Mouse (Mus musculus) lung, postnatal 0 days (tissue): ENCODE results near the gene Wee2. TPM values are rescaled to one million over a fixed set of nuclear protein-coding genes. Genes with fewer than 3 reads are reported as not detected.

Experiments
- ATAC-seq: fragments of 200-750 bp; cut with Nextera tagmentation; 2 replicates; pipeline ENCODE4 v1.8.0; 2017; ENCODE audit warnings: moderate library complexity
- DNase-seq: peaks from one replicate; pipeline ENCODE4 v3.0.0-alpha.2; 2016; ENCODE audit warnings: low spot score
- H3K27ac ChIP-seq: fragments of 300-500 bp; sonication (generic); 2 replicates; pipeline ENCODE4 v1.5.1; 2014; ENCODE audit warnings: antibody characterized with exemption, mild to moderate bottlenecking, low read length, mixed read lengths
- H3K27me3 ChIP-seq: fragments of 300-500 bp; sonication (generic); replicated peaks from 2 replicates; pipeline ENCODE4 v1.6.1; 2014; ENCODE audit warnings: low read length, mixed read lengths; ENCODE audit not compliant: insufficient read depth
- H3K36me3 ChIP-seq: fragments of 300-500 bp; sonication (generic); 2 replicates; pipeline ENCODE4 v1.6.1; 2014; ENCODE audit warnings: low read length, mixed read lengths; ENCODE audit not compliant: insufficient read depth
- H3K4me1 ChIP-seq: fragments of 300-500 bp; sonication (generic); 2 replicates; pipeline ENCODE4 v1.6.1; 2014; ENCODE audit warnings: antibody characterized with exemption, low read depth, low read length, mixed read lengths; ENCODE audit not compliant: insufficient read depth
- H3K4me2 ChIP-seq: fragments of 300-500 bp; sonication (generic); replicated peaks from 2 replicates; pipeline ENCODE4 v1.6.1; 2014; ENCODE audit warnings: low read depth, mild to moderate bottlenecking, low read length, moderate library complexity, mixed read lengths
- H3K4me3 ChIP-seq: fragments of 300-500 bp; sonication (generic); 2 replicates; pipeline ENCODE4 v1.5.1; 2014; ENCODE audit warnings: low read depth, low read length
- H3K9ac ChIP-seq: fragments of 300-500 bp; sonication (generic); replicated peaks from 2 replicates; pipeline ENCODE4 v1.6.1; 2014; ENCODE audit warnings: low read depth, mild to moderate bottlenecking
- H3K9me3 ChIP-seq: fragments of 300-500 bp; sonication (generic); 2 replicates; pipeline ENCODE4 v1.6.1; 2016; ENCODE audit warnings: low read length, mixed read lengths
- CTCF ChIP-seq: IDR thresholded peaks from 2 replicates; pipeline ENCODE4 v1.5.1; 2016; ENCODE audit warnings: antibody characterized with exemption, mild to moderate bottlenecking
- EP300 ChIP-seq: IDR thresholded peaks from 2 replicates; pipeline ENCODE4 v1.6.1; 2016; ENCODE audit warnings: antibody characterized with exemption, mild to moderate bottlenecking, control low read depth
- WGBS: fragments of 180-500 bp; shearing (Covaris S2); extraction: QIAGEN DNeasy Blood & Tissue Kit; methylation state at CpG from one replicate; pipeline ENCODE4 v1.1.7; 2014; 5-methylcytosine and 5-hydroxymethylcytosine counted together
- polyA plus RNA-seq: library from polyadenylated mRNA; unstranded; fragments of >200 nt; fragmentation: Nextera tagmentation; extraction: Ambion mirVana; gene quantifications from 2 replicates; pipeline ENCODE4 v1.2.1, GENCODE M21; 2015

Wee2 gene
- polyA plus RNA-seq = not detected in 2 replicates

- no peak within 1 kb of the TSS for H3K4me2 ChIP-seq
- no peaks in the 10 kb centered on the region for H3K4me1 ChIP-seq
- TF ChIP-seq CTCF = no peak
- no peak for TF ChIP-seq EP300
- no peaks in the 10 kb centered on the region for H3K36me3 ChIP-seq
- ATAC-seq (no peak), DNase-seq (no peak)
- no peaks in the 10 kb centered on the region for H3K9me3 ChIP-seq
- no peaks in the 10 kb centered on the region for H3K27me3 ChIP-seq
- no peak within 1 kb of the TSS for H3K27ac ChIP-seq
- H3K9ac ChIP-seq = no peak within 1 kb of the TSS
- no peak within 1 kb of the TSS for H3K4me3 ChIP-seq
- WGBS = 52% methylated on average over 5 of the region's 5 CpGs
Measured at GRCm38 (mm10) chr6:40438936-40439335, at the start of gene Wee2. Gene Wee2, plus strand, starts transcription at chr6:40439088.

- TF ChIP-seq EP300 = no peak
- peak; percentile 34 for TF ChIP-seq CTCF
- Histone ChIP-seq H3K4me1 (no peaks in the 10 kb centered on the region), H3K4me3 (no peak overlapping the region), H3K9ac (no peak overlapping the region), H3K27ac (no peak overlapping the region), H3K36me3 (0 out of 2 replicates have a peak, but pooled peaks cover 3% of the 10 kb centered on the region), H3K27me3 (no peaks in the 10 kb centered on the region), H3K4me2 (no peak overlapping the region), H3K9me3 (no peaks in the 10 kb centered on the region)
- ATAC-seq = no peak
- WGBS = 95% methylated on average over 1 of the region's 1 CpGs
- DNase-seq = no peak
Measured at GRCm38 (mm10) chr6:40390975-40391374, 47.9 kb upstream of the Wee2 start.

GRCm38 (mm10) chr6:40393213-40393612, 45.7 kb upstream of the Wee2 start:
- Histone ChIP-seq H3K9ac (no peak overlapping the region), H3K36me3 (0 out of 2 replicates have a peak, but pooled peaks cover 3% of the 10 kb centered on the region), H3K9me3 (no peaks in the 10 kb centered on the region), H3K27me3 (no peaks in the 10 kb centered on the region), H3K4me1 (no peaks in the 10 kb centered on the region), H3K27ac (no peak overlapping the region), H3K4me2 (no peak overlapping the region), H3K4me3 (no peak overlapping the region)
- ATAC-seq (peak; percentile 97), DNase-seq (peak; percentile 94)
- TF ChIP-seq EP300 (no peak), CTCF (peak; percentile 93)
- WGBS = 20% methylated on average over 3 of the region's 3 CpGs

- ATAC-seq = no peak
- Histone ChIP-seq H3K9ac (no peak overlapping the region), H3K36me3 (peaks cover 10% of the 10 kb centered on the region; the same call in 1 of the 2 replicates), H3K27ac (no peak overlapping the region), H3K4me3 (no peak overlapping the region), H3K9me3 (no peaks in the 10 kb centered on the region), H3K27me3 (no peaks in the 10 kb centered on the region), H3K4me1 (no peaks in the 10 kb centered on the region), H3K4me2 (no peak overlapping the region)
- 53% methylated on average over 2 of the region's 2 CpGs for WGBS
- TF ChIP-seq CTCF (no peak), EP300 (no peak)
- no peak for DNase-seq
Measured at GRCm38 (mm10) chr6:40402031-40402430, 36.9 kb upstream of the Wee2 start.

- Histone ChIP-seq H3K4me1 (no peaks in the 10 kb centered on the region), H3K27ac (no peak overlapping the region), H3K9ac (no peak overlapping the region), H3K36me3 (peaks cover 10% of the 10 kb centered on the region; the same call in 1 of the 2 replicates), H3K9me3 (no peaks in the 10 kb centered on the region), H3K27me3 (no peaks in the 10 kb centered on the region), H3K4me3 (no peak overlapping the region), H3K4me2 (no peak overlapping the region)
- TF ChIP-seq CTCF = no peak
- no peak for TF ChIP-seq EP300
- no peak for DNase-seq
- WGBS = 87% methylated on average over 4 of the region's 4 CpGs
- no peak for ATAC-seq
Measured at GRCm38 (mm10) chr6:40403640-40404285, 35.1 kb upstream of the Wee2 start.

- WGBS = 82% methylated on average over 3 of the region's 3 CpGs
- ATAC-seq = no peak
- H3K4me3 ChIP-seq = no peak overlapping the region
Measured at GRCm38 (mm10) chr6:40411085-40411484, 27.8 kb upstream of the Wee2 start.

More at GRCm38 (mm10) chr6:40411085-40411484, 27.8 kb upstream of the Wee2 start:
- no peak overlapping the region for H3K9ac ChIP-seq
- no peaks in the 10 kb centered on the region for H3K27me3 ChIP-seq
- no peaks in the 10 kb centered on the region for H3K9me3 ChIP-seq
- 0 out of 2 replicates have a peak, but pooled peaks cover under 1% of the 10 kb centered on the region for H3K36me3 ChIP-seq
- H3K4me1 ChIP-seq = no peaks in the 10 kb centered on the region
- TF ChIP-seq EP300 = no peak
- TF ChIP-seq CTCF = no peak
- H3K4me2 ChIP-seq = no peak overlapping the region
- no peak for DNase-seq
- no peak overlapping the region for H3K27ac ChIP-seq
